In the genomic region with DNA sequence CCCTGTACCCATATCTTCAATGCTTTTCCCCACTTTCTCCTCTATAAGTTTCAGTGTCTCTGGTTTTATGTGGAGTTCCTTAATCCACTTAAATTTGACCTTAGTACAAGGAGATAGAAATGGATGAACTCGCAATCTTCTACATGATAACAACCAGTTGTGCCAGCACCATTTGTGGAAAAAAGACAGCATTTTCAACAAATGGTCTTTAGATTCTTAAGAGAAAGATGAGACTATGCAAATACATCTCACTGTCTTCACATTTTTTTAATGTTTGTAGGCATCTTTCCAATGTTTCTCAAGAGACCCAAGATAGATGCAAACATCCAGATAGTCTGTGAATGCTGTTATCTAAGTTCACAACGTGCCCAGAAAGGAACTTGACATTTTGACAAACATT, we compare ENCODE assay signal across 6 mouse cellular contexts.
DNase-seq lines count a peak whose midpoint lies in the region; ATAC-seq and TF ChIP-seq lines count a peak whose summit lies in the region.
"Not testable (repeated sequence)": the region's sequence is repeated elsewhere in the genome, so short reads cannot be mapped to it uniquely, and the experiment has no call there.

No protein-coding gene starts in this region.

- not testable (repeated sequence) for H3K9ac ChIP-seq in embryonic facial prominence, embryonic 14.5 days (ENCODE audit: low read depth, low read length); forebrain, postnatal 0 days; midbrain, embryonic 14.5 days (replicated peaks; ENCODE audit: low read length)

- not testable (repeated sequence) for H3K27ac ChIP-seq in embryonic facial prominence, embryonic 14.5 days (replicated peaks; ENCODE audit: low read depth, low read length); forebrain, postnatal 0 days (ENCODE audit: low read depth, low read length); midbrain, embryonic 14.5 days (replicated peaks; ENCODE audit: low read depth, low read length)

- 66% methylated on average over 2 of the region's 2 CpGs for WGBS in embryonic facial prominence, embryonic 14.5 days
- WGBS in forebrain, postnatal 0 days, result 74% methylated on average over 2 of the region's 2 CpGs
- 79% methylated on average over 2 of the region's 2 CpGs for WGBS in midbrain, embryonic 14.5 days

- not testable (repeated sequence) for H3K9me3 ChIP-seq in embryonic facial prominence, embryonic 14.5 days (ENCODE audit: control insufficient read depth, low read length); forebrain, postnatal 0 days (ENCODE audit: low read length); midbrain, embryonic 14.5 days (ENCODE audit: control insufficient read depth, low read length)

- not testable (repeated sequence) for TF ChIP-seq CTCF in forebrain, postnatal 0 days (IDR thresholded peaks at IDR 0.05; ENCODE audit: low read depth)

- not testable (repeated sequence) for H3K4me2 ChIP-seq in embryonic facial prominence, embryonic 14.5 days (ENCODE audit: low read depth, low read length); forebrain, postnatal 0 days (ENCODE audit: low read depth); midbrain, embryonic 14.5 days (ENCODE audit: low read length)

- not testable (repeated sequence) for ATAC-seq in embryonic facial prominence, embryonic 14.5 days (ENCODE audit: low read depth); forebrain, postnatal 0 days; midbrain, embryonic 14.5 days (ENCODE audit: low FRiP score, low TSS enrichment)

- H3K27me3 ChIP-seq in embryonic facial prominence, embryonic 14.5 days (replicated peaks; ENCODE audit: control insufficient read depth, insufficient read depth, low read length); forebrain, postnatal 0 days (ENCODE audit: insufficient read depth, low read length); midbrain, embryonic 14.5 days (ENCODE audit: control insufficient read depth, insufficient read depth, low read length): not testable (repeated sequence)

- peak; percentile 2 for DNase-seq in MN1 (ENCODE audit: low spot score)
- peak; percentile 65 for DNase-seq in embryo, embryonic 10.5 days (ENCODE audit: low spot score)
- peak; percentile 1 for DNase-seq in embryonic facial prominence, embryonic 14.5 days (ENCODE audit: low spot score)
- DNase-seq in forebrain, postnatal 0 days, result peak; percentile 30
- DNase-seq in midbrain, embryonic 14.5 days, result peak; percentile 15
- peak; percentile 48 for DNase-seq in thymus, postnatal 0 days (ENCODE audit: low spot score)

- not testable (repeated sequence) for H3K4me1 ChIP-seq in embryonic facial prominence, embryonic 14.5 days (ENCODE audit: control insufficient read depth, insufficient read depth, low read length); forebrain, postnatal 0 days (ENCODE audit: insufficient read depth); midbrain, embryonic 14.5 days (ENCODE audit: control insufficient read depth, insufficient read depth, low read length)

- H3K4me3 ChIP-seq in embryonic facial prominence, embryonic 14.5 days (ENCODE audit: low read depth, low read length); forebrain, postnatal 0 days (ENCODE audit: low read depth, low read length); midbrain, embryonic 14.5 days (replicated peaks; ENCODE audit: low read depth, low read length): not testable (repeated sequence)

- not testable (repeated sequence) for H3K36me3 ChIP-seq in embryonic facial prominence, embryonic 14.5 days (ENCODE audit: control insufficient read depth, insufficient read depth, low read length); forebrain, postnatal 0 days (ENCODE audit: insufficient read depth); midbrain, embryonic 14.5 days (ENCODE audit: control insufficient read depth, insufficient read depth, low read length)

Comparison
In these comparisons a context has a peak if more than half of its experiments do, and no peak if none do; other contexts are left out.
1. DNase-seq: peak in every context shown above with its lines; median percentile 65 in embryo, embryonic 10.5 days; 48 in thymus, postnatal 0 days; 30 in forebrain, postnatal 0 days; 15 in midbrain, embryonic 14.5 days; 2 in MN1; 1 in embryonic facial prominence, embryonic 14.5 days.